Mouse (Mus musculus) lung, adult 2 months (tissue): ENCODE results near the gene Ppdpf. TPM values are rescaled to one million over a fixed set of nuclear protein-coding genes. Genes with fewer than 3 reads are reported as not detected.

ENCODE experiments used
- DNase-seq: peaks from one replicate; pipeline ENCODE4 v3.0.0; 2022
- H3K4me1 ChIP-seq: fragments of 200-500 bp; 2 replicates; pipeline ENCODE4 v1.6.1; 2011; ENCODE audit warnings: low read length; ENCODE audit not compliant: control insufficient read depth, insufficient read depth
- H3K4me3 ChIP-seq: fragments of 200-500 bp; replicated peaks from 2 replicates; pipeline ENCODE3; 2011; ENCODE audit warnings: low read depth, mild to moderate bottlenecking, control low read depth, low read length; ENCODE audit errors: extremely low read depth
- CTCF ChIP-seq: fragments of 200-500 bp; IDR thresholded peaks from 2 replicates; pipeline ENCODE4 v1.5.1; 2011; ENCODE audit warnings: mild to moderate bottlenecking, low read length, control low read depth; ENCODE audit not compliant: insufficient read depth
- POLR2A ChIP-seq: fragments of 200-500 bp; IDR thresholded peaks from 2 replicates; pipeline ENCODE4 v1.6.1; 2011; ENCODE audit warnings: low read depth, mild to moderate bottlenecking, control low read depth, low read length, borderline replicate concordance; ENCODE audit errors: extremely low read depth
- WGBS: fragments of 180-500 bp; shearing (Covaris S2); methylation state at CpG from one replicate; pipeline ENCODE4 v1.1.7; 2018; 5-methylcytosine and 5-hydroxymethylcytosine counted together
- polyA plus RNA-seq: library from polyadenylated mRNA; depleted of rRNA; stranded (reverse); fragments of >200 nt; gene quantifications from 2 replicates; pipeline ENCODE4 v1.2.3, GENCODE M21; 2012

Ppdpf gene
- polyA plus RNA-seq, 1 experiment = 145 TPM

- TF ChIP-seq CTCF (no peak), POLR2A (no peak)
- WGBS = 2% methylated on average over 34 of the region's 34 CpGs
- peak; percentile 40 for DNase-seq
- Histone ChIP-seq H3K4me3 (peak overlapping the region; percentile 84), H3K4me1 (peaks cover 4% of the 10 kb centered on the region)
Measured at GRCm38 (mm10) chr2:181212389-181213020, 25.5 kb downstream of the Ppdpf start.

DNA sequence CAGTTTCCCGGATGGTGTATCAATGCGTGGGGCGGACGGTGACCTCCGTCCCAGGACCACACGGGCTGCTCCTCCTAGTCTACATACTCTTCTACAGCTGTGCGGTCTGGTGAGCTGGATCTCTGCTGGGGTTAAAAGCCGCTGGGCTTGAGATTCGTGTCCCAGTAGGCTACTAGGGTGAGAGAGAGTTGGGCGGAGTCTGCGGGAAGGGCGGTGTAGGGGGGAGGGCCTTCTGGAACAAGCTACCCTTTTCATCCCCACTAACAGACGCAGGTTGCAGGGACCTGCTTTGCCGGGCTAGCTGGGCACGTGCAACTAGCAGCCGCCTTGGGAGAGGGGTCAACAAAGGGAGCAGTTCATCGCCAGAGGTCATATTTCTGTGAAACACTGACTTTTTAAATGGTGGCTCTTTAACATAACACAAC is 26.0 kb downstream of the Ppdpf start, which contains the start of gene Srms:
TSS of gene Srms (minus strand) at position 165 of the 425 bp plus-strand sequence.
- TF ChIP-seq CTCF (no peak), POLR2A (peak; percentile 40; the same call in 1 of the 2 replicates)
- Histone ChIP-seq H3K4me1 (peaks cover 4% of the 10 kb centered on the region), H3K4me3 (peak within 1 kb of the TSS; percentile 84)
- WGBS = 2% methylated on average over 17 of the region's 17 CpGs
- DNase-seq = peak; percentile 66

GRCm38 (mm10) chr2:181216037-181216436 is 29.0 kb downstream of the Ppdpf start:
- Histone ChIP-seq H3K4me3 (no peak overlapping the region), H3K4me1 (peaks cover 17% of the 10 kb centered on the region)
- 85% methylated on average over 6 of the region's 6 CpGs for WGBS
- TF ChIP-seq POLR2A (no peak), CTCF (no peak)
- DNase-seq = no peak

- Histone ChIP-seq H3K4me1 (peaks cover 14% of the 10 kb centered on the region), H3K4me3 (no peak overlapping the region)
- peak; percentile 36 for DNase-seq
- WGBS = 41% methylated on average over 5 of the region's 5 CpGs
- no peak for TF ChIP-seq POLR2A
- TF ChIP-seq CTCF = no peak
Measured at GRCm38 (mm10) chr2:181218881-181219485, 31.9 kb downstream of the Ppdpf start.

DNA sequence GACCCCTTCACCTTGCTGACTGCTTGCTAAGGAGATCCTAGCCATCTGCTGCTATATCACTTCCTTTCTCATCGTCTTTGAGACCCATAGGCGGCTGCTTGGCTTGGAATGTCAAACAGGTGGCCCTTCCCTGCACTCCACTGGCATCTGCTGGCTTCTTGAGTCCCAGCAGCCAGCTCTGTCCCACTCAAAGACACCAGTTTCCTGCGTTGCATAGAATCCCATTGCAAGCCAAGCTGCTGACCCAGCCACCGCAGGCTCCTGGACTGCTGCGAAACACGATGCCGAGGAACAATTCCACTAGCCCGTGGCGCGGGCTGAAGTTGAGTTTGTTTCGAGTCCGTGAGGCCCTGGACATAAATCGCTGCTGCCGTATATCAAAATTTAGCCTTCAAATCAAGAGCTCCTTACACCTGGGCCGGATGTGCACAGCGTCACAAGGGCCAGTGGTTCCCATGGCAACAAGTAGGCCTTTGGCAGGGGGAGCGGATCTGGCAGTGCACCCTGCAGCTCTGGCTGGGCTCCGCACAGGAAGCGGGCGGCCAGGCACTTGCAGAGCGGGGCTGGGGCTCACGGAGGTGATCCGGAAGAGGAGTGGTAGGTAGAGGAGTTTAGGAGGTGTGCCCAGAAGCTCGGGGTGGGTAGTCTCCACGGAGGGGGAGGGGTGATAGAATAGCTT is 32.6 kb downstream of the Ppdpf start, which contains the start of gene Fndc11:
TSS of gene Fndc11 (plus strand) at position 476 of the 679 bp plus-strand sequence.
- H3K4me1 ChIP-seq = peaks cover 14% of the 10 kb centered on the region

DNA sequence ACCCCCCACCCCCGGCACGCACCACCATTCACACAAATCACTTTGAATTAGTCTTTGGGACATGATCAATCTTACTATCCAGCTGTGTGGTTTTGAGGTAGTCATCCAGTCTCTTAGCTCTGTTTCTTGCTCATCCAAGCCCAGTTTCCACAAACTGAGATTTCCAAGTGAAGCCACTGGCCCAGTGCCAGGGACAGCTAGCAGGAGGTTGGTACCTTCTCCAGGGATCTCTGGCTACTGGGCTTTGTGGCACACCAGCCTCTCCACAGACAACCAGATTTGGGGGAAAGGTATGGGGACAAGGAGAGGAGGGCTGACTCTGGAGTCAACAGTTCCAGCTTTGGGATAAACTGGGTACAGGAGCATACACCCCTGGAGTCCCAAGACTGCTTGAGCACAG is 33.3 kb downstream of the Ppdpf start:
- no peak for TF ChIP-seq CTCF
- TF ChIP-seq POLR2A = no peak
- 36% methylated on average over 2 of the region's 2 CpGs for WGBS

More for the DNA sequence above, 32.6 kb downstream of the Ppdpf start, which contains the start of gene Fndc11:
- DNase-seq = peak; percentile 82
- 3% methylated on average over 25 of the region's 25 CpGs for WGBS
- TF ChIP-seq CTCF (peak; percentile 33; the same call in 1 of the 2 replicates), POLR2A (peak; percentile 56; the same call in 1 of the 2 replicates)
- peak within 1 kb of the TSS; percentile 53 for H3K4me3 ChIP-seq

GRCm38 (mm10) chr2:181224994-181225393 is 37.9 kb downstream of the Ppdpf start:
- DNase-seq = no peak
- TF ChIP-seq POLR2A (no peak), CTCF (no peak)
- Histone ChIP-seq H3K4me1 (peaks cover 9% of the 10 kb centered on the region), H3K4me3 (no peak overlapping the region)
- WGBS = 89% methylated on average over 2 of the region's 2 CpGs

More for the DNA sequence above, 33.3 kb downstream of the Ppdpf start:
- DNase-seq = no peak
- Histone ChIP-seq H3K4me3 (no peak overlapping the region), H3K4me1 (peaks cover 14% of the 10 kb centered on the region)

DNA sequence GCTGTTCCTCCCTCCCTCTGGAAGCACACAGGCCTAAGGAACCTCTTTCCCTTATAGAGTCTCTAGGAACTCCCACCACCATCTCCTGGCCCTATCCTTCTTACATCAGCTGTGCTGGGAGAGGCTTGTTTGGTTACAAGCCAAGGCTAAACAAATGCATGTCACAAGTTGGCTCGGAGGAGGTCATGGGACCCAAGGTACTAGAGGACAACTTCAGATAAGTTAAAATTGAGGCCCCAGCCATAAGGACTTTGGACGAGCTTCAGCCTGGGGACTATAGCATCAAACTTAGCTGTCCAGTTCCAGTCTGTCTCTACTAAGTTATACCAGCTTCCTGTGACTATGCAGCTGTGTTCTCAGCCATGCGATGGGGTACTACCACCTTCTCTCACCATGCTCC is 40.1 kb downstream of the Ppdpf start:
- no peak for DNase-seq
- H3K4me1 ChIP-seq = peaks cover 3% of the 10 kb centered on the region
- 55% methylated on average over 3 of the region's 3 CpGs for WGBS
- H3K4me3 ChIP-seq = no peak overlapping the region
- TF ChIP-seq CTCF (no peak; the same call in 1 of the 2 replicates), POLR2A (no peak)

- H3K4me1 ChIP-seq = peaks cover 3% of the 10 kb centered on the region
- DNase-seq = no peak
- no peak overlapping the region for H3K4me3 ChIP-seq
- WGBS = 39% methylated on average over 1 of the region's 1 CpGs
- no peak for TF ChIP-seq CTCF
- TF ChIP-seq POLR2A = no peak
Measured at GRCm38 (mm10) chr2:181228335-181228734, 41.3 kb downstream of the Ppdpf start.
